Comparison of ENCODE assay signal across 11 mouse cellular contexts in genomic region chr8:101349736-101350135, GRCm38 (mm10).
"Had no signal": no experiment of that assay in that cellular context is flagged by ENCODE, and none has a peak within 500 bp of the region (broad histone marks: within the 10 kb centered on the region; RNA-seq: fewer than 3 reads in every experiment).

No protein-coding gene starts in this region.

- DNase-seq: left cerebral cortex, postnatal 4 days; liver; liver, embryonic 13.5 days; liver, postnatal 0 days; lung, adult 18-20 months; lung, adult 2 months; lung, embryonic 14.5 days; lung, postnatal 10 days; lung, postnatal 14 days; lung, postnatal 36 days; lung, postnatal 4 days had no signal
